Mouse (Mus musculus): Measurements from ENCODE around the gene Olfr389.

The Olfr389 gene

DNA sequence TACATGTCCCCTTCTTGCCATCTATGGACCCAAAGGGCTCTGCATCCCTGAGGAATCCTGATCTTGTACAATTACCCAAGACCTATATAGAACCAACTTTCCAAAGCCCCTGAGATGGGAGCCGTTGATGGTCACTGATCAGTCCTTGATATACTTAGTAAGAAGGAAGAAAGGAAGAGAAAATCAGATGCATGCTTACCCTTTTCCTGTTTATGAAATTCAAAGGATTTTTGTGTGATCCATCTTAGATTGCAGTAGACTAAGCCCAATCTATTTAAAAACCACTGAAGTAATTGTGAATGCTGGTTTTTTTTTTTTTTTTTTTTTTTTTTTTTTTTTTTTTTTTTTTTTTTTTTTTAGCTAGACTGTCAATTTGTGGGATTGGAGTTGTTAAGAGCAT lies at the start of gene Olfr389:
Olfr389 (minus strand) TSS at position 101 of the 400 bp plus-strand sequence.
- no peak for DNase-seq (ENCODE audit: low read depth, low spot score)

DNA sequence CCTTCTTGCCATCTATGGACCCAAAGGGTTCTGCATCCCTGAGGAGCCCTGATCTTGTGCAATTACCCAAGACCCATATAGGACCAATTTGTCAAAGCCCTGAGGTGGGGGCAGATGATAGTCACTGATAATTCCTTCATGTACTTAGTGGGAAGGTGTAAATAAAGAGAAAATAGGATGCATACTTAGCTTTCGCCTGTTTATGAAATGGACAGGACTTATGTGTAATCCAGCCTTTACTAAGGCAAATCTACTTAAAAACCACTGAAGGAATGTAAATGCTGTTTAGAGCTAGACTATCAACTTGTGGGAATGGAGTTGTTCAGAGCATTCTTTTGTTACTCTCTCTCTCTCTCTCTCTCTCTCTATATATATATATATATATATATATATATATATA lies 36.4 kb upstream of the Olfr389 start, which contains the start of gene Olfr392:
Olfr392 (minus strand) TSS at position 101 of the 400 bp plus-strand sequence.
- no peak for DNase-seq (ENCODE audit: low read depth, low spot score)

DNA sequence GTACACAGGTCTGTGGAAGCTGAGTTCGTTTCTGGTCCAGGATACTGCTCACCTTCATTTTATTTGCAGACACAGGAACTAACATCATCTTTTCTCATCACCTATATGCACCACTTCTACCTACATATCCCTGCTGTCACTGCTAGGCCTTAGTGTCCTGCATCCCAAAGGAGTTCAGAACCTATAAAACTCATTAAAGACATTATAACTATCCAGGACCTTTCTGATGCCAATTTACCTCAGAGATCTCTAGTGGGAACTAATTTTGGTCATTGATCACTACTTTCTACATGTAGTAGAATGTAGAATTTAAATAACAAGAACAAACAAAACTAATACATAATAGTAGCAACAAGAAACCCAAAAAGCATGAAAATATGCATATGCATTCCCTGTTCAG lies 22.4 kb upstream of the Olfr389 start, which contains the start of gene Olfr391-ps:
Olfr391-ps (minus strand) TSS at position 101 of the 400 bp plus-strand sequence.
- DNase-seq (ENCODE audit: low read depth, low spot score) = no peak

DNA sequence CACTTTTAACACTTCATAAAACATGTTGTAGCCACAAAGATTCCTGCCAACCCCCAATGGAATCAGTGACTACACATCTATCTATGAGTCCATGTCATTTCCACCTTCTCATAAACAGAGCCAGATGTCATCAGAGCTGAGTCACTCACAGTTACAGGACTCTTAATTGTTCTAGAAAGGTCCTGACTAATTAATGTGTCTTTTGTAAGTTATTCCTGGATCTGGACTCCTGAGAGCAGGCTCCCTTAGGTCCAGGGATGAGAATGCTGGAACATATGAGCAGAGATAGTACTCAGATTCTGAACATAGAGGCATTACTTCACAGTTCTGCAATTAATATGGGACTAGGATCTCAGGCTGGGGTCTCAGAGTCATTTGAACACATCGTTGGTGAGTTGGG lies 2.2 kb upstream of the Olfr389 start, which contains the start of gene Olfr390:
Olfr390 (plus strand) TSS at position 301 of the 400 bp plus-strand sequence.
- no peak for DNase-seq (ENCODE audit: low read depth, low spot score)

DNA sequence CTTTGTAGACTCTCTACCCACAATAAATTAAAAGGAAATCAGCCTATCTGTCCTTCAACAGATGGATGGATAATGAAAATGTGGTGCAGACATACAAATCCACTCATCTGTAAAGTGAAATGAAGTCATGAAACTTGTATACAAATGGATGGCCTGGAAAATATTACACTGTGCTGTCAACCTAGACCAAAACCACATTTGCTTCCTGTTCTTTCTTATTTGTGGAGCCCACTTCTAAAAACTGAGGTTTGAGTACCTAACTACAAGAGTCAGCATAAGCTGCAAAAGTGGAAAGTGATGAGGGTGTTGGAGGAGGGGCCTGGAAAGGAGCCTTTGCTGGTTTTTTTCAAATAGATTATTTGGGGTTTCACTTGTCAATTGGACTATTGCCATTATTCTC lies 21.4 kb downstream of the Olfr389 start:
- no peak for DNase-seq (ENCODE audit: low read depth, low spot score)

Measured in brain, embryonic 18.5 days (tissue).